Mouse (Mus musculus) natural killer cell, adult 2 months (primary cell): ENCODE results near the gene Arid5b.

Experiments
- DNase-seq, 2 experiments: peaks; one replicate each; pipeline ENCODE4 v3.0.0; 2022; ENCODE audit warnings: low spot score in 2 of 2

Arid5b gene

DNA sequence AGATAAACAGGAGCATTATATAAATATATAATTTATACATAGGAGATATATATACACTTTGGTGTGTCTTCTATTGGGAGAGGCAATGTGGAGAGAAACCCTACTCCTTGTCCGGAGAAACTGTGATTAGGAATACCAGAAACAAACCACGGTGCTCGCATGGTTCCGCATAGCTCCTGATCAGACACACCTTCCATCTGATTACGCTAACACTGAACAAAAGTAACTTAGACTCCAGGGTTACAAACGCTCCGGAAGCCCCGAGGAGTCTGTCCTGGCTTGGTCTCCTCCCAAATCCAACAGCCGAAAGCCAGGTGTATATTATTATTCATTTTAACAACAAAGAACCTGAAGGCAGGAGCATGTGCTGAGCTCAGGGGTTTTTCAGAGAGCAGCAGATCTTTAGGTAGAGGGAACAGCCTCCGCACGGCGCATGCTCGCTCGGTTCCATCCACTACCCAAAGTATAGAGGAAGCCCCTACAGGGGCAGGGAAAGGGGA is 41.5 kb downstream of the Arid5b start:
- DNase-seq: no peak

DNA sequence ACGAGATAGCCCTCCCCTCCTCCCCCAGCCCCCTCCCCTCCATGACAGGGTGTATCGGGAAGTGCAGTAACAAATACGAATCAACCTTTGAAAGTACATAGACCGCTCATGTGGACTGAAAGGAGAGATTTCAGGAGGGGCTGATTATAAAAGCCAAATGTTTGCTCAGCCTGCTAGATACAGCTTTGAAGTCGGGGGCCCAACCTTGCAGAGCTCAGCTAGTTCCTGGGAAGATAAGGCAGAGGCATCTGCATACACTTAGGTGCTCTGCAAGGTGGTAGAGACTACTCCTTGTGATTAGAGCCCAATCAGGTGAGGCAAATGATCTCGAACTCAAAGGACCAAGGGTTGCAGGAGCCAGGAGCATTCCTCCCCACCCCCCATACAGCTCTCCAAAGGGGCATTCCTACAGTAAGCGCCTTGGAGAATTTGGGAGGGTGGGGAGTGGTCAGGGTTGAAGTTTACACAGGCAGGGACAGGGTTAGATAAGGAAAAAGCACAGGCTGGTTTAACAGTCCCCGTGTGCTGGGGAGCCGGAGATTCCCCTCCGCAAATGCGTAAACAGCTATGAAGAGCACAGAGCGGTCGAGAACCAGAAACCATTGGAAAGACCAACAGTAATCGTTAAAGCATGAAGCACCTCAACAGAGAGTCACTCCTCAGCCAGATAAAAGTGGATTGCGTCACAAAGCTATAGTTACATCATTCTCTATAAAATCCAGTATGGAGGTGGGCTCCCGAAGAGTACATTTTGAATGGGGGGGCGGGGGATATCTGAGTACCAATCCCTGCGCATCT is 47.0 kb downstream of the Arid5b start:
- no peak for DNase-seq

DNA sequence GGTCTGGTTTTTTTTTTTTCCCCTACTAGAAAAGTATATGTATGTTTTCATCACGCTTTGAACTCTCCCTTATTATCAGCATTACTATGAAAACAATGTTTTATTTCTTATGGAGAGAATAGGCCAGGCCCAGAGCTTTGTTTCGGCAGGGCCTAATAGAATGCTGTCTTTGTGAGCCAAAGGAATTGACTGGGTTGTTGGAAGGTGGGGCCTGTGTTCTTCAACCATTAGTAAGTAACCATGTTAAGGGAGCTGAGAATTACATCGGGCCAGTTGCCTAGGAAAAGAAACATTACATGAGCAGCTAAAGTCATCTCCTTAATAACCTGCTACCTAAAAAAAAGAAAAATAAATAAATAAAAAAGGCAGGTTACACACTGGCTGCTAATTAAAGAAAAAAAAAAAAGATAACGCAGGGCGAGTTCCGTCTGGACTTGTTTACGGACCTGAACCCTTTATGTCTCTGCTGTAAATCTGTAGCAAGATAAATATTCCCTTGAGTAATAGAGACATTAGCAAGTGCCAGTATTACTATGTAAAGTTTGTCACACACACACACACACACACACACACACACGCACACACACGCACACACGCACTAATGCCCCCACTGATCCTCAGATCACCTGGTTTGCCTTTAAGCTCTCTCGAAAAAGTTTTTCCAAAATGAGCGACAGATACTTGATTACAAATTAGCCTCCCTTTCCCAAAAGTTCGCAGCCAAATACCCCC is 47.7 kb downstream of the Arid5b start:
- no peak for DNase-seq

DNA sequence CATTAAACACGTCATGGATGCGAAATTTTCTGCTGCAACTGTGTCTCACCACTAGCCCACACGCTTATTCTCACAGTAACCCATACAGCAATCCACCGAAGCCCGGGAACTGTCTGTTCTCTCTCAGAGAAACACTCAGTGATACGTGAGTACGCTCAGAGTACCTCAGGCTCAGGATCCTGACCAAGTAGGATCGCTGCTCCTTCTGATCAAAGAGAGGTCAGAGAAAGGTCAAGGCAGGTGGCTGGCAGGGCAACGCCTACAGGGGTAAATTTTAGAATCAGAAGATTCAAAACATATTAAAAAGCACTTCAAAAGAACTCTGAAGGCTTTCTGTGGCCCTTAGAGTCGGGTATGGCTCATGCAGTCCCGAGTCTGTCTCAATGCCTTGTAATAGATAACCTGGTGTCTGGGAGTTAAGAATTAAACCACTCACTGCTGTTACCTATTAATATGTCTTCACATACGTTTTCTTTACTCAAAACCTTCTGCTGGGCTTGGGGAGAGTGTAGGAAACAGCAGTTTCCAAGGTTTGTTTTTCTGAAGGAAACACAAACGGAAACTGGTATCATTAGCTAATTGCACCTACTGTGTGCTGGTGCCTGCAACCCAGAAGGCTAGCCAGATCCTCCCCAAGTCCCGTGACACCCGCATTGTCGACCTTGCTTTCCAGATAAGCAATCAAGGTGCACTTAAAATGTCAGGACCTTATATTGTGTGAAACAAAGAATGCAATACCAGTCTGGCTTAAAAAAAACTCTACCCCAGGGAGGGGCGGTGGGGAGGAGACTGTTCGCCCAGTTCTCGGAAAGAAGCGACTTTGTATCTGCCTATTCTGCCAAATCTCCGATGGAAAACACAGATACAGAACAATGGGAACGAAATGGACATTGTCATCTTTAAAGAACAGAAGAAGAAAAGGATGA is 48.6 kb downstream of the Arid5b start:
- no peak for DNase-seq

DNA sequence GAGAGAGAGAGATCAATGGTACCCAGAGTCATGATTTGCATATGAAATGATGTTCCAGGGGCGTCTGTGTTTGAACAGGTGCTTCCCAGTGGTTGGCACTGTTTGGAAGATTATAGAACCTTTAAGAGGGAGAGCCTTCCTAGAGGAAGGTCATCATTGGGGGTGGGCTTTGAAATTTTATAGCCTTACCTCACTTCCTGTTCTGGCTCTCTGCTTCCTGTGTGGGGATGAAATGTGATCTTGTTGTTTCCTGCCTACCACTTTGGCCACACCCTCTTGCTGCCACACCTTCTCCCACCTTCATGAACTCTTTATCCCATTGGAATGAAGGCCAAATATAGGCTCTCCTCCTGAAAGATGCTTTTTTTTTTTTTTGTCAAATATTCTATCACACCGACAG is 55.9 kb downstream of the Arid5b start:
- no peak for DNase-seq

DNA sequence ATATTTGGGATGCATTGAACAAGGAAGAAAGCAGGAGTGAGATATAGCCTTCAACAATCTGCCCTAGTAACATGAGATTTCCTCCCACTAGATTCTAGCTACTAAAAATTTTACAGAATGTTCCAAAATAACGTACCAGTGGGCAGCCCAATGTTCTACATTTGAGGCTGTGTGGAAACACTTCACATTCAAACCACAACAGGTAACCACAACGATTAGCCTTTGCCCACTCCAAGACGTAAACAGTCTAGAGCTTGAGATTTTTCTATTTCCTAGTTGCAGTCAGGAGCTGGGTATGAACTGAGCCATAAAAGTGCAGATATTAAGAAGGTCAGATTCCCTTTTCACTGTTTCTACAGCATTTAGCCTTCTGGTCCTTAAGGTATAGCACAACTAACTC is 56.5 kb downstream of the Arid5b start:
- peak in 1 of 2 experiments; percentile 33 for DNase-seq

DNA sequence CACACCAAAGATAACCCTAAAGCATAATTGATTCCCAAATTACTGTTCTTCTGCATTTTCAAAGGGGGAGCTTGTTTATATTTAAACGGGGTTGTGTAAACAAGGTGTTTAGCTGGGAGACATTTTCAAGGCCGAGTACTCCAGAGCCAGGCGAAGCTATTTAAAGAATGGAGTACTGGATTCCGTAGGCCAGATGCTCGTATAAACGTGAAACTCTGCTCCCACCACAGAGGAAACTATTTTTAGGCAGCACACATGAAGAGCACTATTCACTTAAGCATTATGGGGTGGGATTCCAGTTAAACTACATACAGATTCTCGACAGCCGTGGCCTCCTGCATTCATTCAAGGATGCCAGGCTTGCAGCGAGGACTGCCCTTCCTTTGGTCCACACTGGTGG is 59.2 kb downstream of the Arid5b start:
- DNase-seq: no peak

DNA sequence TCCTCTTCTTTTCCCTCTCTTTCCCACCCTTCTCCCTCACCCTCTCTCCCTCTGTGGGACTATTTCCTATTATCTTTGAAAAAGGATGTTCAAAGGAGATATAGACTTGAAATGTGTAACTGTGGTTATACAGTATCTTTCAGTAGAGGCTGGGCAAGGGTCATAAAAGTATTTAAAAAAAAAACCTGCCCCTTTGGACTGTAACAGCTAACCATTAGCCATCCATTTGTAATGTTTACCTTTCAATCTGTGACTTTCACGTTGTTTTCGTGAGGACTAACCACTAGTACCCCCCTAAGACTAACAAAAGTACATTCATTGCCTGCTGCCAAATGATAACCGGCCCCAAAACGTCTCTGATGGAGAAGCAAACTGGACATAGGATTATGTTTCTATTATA is 59.9 kb downstream of the Arid5b start:
- no peak for DNase-seq

DNA sequence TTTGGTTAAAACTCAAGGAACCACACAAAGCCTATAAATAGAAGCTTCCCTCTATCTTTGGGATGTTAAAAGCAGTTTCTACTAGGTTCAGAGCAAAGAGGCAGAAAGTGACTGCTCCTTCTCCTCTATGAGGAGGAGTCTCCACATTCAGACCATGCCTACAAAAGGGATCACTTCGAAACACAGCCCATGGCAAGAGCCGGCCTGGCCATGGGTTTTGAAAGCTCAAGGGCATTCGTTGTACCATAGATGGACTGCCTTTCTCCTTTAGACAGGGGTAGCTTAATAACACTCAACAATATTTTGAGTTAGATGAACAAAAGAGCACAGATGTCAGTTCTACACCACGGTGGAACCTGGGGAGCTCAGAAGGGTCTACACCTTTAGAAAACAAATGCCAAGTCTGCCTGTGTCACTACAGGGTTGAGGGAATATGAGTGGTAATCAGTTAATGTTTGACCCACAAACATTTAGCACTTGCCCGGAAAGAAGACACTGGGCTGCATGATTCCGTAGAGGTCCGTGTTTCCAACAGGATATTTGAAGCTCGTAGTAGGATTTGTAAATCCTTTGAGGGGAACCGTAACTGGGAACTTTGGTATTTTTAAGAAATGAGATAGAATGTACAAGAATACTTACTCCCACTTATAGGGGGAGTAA is 63.6 kb downstream of the Arid5b start:
- DNase-seq: no peak

DNA sequence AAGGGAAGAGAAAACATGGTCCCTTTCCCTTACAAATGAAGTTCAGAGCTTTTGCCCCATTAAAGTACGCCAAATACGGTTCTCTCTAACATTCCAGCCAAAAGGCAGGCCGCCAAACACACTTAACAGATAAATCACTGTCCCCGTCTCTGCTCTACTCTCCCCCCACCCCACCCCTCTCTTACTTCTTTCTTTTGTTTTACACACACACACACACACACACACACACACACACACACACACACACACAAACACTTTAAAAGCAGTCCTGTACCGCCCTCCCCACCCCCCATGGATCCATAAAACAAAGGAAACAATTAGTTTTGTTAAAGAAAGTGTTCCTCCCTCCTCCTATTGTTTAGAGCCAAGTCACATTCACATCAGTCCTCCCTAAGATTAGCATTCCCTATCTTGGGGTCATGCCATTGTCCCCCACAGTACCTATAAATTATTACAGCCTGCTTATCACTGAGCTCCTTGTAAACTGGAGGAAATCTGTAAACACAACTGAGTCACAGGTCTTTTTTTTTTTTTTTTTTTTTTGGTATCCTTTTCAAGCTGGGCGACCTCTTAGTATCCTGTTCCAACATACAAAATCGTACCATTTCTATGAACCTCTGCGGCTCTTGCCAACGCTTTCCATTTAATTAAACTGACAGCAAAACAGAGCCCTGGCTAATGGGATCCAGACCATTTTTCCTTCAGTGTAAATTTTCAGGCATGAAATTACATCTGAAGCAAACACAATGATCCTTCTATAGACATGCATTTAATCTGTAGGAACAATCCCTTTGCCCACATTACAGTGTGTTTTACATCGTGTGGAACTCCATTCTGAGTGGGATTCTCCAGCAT is 66.3 kb downstream of the Arid5b start:
- no peak for DNase-seq

DNA sequence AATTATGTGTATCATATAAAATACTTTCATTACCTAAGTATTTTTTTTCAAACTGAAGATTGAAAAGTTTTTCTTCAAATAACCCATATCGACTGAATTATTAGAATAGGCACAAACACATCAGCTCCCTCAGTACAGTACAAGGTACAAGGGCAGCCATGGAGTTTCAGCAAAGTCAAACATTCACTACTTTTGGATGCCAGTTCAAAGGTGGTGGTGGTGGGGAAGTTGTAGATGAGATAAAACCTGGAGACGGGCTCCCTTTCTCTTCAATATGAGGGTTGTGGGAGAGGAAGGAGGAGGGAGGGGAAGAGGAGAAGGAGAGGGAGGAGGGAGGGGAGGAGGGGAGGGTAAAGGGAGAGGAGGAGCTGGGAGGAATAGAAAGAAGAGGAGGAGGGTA is 67.0 kb downstream of the Arid5b start:
- no peak for DNase-seq

DNA sequence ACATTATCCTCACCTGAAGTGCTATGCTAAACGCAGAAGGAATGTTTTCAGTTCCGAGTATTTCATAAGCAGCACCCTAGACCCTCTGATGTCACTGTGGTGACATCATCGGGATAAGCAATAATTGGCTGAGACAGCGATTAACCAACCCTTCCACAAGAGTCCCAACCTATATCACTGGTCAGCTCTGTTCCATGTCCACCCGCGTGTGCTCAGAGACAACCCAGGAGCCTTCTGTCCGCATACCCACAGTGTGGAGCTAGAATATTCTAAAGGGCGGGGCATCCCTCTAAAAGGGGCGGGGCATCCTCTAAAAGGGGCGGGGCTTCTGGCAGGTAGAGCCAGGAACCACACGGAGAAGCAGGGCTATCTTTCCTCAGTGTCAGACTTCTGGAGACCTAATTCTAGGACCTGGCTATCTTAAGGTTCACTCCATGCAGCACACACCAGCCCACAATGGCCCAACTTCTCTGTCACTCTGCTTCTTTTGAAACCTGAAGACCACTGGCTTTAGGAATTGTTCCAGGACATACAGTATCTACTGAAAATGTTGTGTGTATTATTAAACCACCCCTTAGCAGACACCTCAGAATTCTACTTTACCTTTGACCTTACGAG is 68.4 kb downstream of the Arid5b start:
- no peak for DNase-seq

DNA sequence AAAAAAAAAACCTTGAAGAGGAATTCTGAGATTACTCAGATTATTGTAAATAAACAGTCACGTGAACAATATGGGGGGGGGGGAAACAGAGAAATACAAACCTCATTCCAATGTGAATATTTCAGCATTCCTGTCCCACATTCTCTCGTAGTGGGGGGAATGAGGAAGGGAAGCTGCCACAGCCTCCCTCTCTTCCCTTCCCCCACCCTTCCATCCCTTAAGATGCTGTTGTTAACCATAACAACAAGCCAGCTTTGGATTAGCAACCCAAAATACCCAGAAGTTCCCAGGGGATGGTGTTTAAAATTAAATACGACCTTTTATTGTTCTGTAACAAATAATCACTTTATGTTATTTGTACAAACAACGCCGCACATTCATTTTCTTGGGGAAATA is 69.9 kb downstream of the Arid5b start:
- DNase-seq: no peak

DNA sequence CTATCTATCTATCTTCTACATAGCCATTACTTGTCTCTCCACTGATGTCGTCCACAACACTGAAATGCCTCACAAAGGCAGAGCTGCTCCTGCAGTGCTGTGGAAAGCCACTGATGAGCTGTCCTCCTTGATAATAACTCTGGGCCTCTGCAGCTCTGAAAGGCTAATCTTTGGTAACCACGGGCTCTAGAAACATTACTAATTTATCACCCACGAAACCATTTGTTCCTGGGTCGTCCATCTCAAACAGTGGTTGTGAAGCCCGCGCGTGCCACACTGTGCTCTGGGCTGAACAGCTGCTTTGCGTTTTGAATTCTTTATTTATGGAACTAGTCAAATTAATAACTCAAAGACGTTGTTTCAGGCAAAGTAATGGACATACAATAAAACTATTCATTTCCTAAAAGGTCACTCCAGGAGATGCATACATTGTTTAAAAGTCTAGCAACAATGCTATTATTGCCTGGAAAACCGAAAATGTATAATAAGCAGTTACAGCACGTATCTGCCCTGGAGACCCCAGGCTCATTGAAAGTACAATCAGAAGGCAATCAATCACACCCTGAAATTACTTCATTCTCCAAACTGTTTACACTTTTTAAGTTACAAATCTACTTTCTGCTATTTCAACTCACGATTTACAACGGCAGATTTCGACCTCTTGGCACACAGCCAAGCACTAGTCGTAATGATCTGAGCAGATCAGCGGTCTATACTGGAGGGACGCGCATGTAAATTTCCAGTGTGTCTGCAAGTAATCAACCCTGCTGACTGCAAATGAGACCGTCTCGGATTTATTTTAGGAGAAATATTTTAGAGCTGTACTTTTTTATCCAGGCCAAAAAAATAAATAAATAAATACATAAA is 70.5 kb downstream of the Arid5b start:
- no peak for DNase-seq

DNA sequence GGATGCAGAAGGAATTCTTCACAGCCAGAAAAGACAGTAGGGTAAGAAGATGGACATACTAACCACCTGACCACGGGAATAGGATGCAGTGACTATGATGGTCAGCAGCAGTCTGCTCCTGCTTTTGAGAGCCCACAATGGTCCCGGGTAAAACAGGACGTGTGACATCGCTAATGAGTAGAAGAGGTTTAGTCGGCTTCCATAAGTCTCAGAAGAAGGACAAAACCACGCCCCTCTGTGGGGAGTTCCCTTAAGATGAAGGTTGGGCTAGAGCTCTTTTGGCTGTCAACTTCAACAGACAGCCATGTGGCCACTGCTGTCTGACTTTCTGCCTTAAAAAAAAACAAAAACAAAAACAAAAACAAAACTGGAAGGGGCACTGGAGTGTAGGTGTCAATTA is 74.1 kb downstream of the Arid5b start:
- no peak for DNase-seq

DNA sequence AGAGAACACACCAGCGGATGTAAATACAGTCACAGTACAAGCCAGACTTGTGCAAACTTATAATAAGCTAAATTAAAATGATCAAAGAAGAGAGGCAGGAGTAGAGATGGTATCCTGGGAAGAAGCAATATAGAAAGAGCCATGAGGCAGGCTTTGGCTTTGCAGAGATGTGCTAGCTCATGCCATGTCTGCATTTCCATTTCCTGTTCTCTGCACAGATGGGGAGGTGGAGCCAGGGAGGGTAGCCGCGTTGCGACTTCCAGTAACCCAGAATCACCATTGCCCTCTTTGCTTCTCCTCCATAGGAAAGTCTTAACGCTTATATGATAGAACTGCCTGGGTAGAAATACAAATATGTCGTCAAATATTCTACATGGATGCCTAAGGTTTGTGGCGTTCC is 74.7 kb downstream of the Arid5b start:
- no peak for DNase-seq

DNA sequence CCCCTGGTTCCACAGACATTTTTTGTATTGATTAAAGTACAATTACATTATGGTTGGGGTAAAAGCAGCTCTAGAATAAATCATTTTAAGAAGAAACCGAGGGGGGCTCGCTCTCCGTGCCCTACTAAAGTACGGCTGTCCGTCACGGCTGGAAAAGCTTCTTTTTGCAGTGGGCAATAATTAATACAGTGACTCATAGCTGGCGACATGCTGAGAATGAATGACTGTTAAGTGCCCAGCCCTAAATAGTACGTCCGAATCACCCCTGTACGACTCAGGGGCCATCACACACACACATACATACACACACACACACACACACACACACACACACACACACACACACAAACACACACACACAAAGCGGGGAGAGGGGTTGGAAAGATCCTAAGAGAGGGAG is 75.2 kb downstream of the Arid5b start:
- DNase-seq: no peak

DNA sequence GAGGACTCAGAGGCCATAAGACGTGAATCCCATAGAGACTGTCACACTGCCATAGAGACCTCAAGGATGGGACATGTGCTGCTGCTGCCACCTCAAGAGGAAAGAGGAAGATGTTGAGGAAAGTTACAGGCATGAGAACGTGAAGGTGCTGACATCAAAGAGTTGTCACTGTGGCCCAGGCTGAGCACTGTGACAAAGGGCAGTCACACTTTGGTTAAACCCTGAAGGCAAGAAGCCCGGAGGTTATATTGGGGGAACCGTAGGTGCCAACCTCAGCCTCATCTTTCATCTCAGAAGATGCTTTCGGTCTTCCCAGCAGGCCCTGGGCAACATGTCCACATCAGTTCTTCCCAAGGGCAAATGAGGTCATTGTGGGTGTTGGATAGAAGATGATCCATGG is 79.1 kb downstream of the Arid5b start:
- peak; percentile 44 to 67 for DNase-seq

DNA sequence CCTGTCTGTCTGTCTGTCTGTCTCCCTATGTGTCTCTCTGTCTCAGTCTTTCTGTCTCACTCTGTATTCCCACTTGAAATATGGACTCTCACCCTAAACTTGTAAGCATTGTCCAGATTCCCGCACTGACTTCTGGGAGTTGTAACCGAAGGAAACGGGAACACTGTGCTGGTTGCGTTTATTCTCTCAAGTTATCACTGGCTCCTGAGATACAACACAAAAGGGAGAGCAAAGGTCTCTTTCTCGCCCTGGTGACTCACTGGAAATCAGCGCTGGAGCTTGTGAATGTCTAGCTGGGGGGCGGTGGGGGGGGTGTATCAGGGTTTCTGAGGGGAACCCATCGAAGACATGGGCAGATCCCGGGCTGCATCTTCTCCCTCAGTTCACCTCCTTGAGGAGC is 82.2 kb downstream of the Arid5b start:
- DNase-seq: no peak
